Mouse (Mus musculus) G1E (cell line): Measurements from ENCODE around the gene Sfpq. TPM values are rescaled to one million over a fixed set of nuclear protein-coding genes. Genes with fewer than 3 reads are reported as not detected.
"Not testable (repeated sequence)": the region's sequence is repeated elsewhere in the genome, so short reads cannot be mapped to it uniquely, and the experiment has no call there.

ENCODE experiments used
- ATAC-seq: 2 replicates; pipeline ENCODE4 v1.8.0; 2016; ENCODE audit warnings: mild to moderate bottlenecking; ENCODE audit not compliant: insufficient number of reproducible peaks, poor library complexity, low FRiP score, severe bottlenecking; ENCODE audit errors: extremely low read depth
- DNase-seq: peaks from one replicate; pipeline ENCODE4 v3.0.0; 2012; ENCODE audit warnings: low spot score
- H3K27me3 ChIP-seq: 2 replicates; pipeline ENCODE4 v1.6.1; 2012; ENCODE audit warnings: mild to moderate bottlenecking, low read length, inconsistent platforms; ENCODE audit not compliant: insufficient read depth
- H3K36me3 ChIP-seq: replicated peaks from 2 replicates; pipeline ENCODE3; 2012; ENCODE audit warnings: mild to moderate bottlenecking, inconsistent platforms
- H3K4me1 ChIP-seq: 2 replicates; pipeline ENCODE4 v1.6.1; 2012; ENCODE audit warnings: low read depth, low read length, inconsistent platforms, mixed read lengths; ENCODE audit not compliant: insufficient read depth
- H3K4me3 ChIP-seq: 2 replicates; pipeline ENCODE4 v1.5.1; 2012; ENCODE audit warnings: low read depth, mild to moderate bottlenecking, inconsistent platforms, low read length, moderate library complexity, mixed read lengths
- H3K9me3 ChIP-seq: replicated peaks from 2 replicates; pipeline ENCODE4 v1.6.1; 2012; ENCODE audit warnings: inconsistent platforms
- CTCF ChIP-seq: IDR thresholded peaks from 2 replicates; pipeline ENCODE4 v1.5.1; 2012; ENCODE audit warnings: low read depth, low read length, inconsistent platforms, mixed read lengths
- GATA1 ChIP-seq: IDR thresholded peaks from 2 replicates; pipeline ENCODE4 v1.6.1; 2012; ENCODE audit warnings: borderline replicate concordance, low read length, inconsistent platforms, mixed read lengths
- GATA2 ChIP-seq: IDR thresholded peaks from 2 replicates; pipeline ENCODE4 v1.6.1; 2012; ENCODE audit warnings: low read depth, low read length, inconsistent platforms, borderline replicate concordance
- POLR2AphosphoS5 ChIP-seq: IDR thresholded peaks from 2 replicates; pipeline ENCODE4 v1.6.1; 2012; ENCODE audit warnings: low read depth, low read length, inconsistent platforms; ENCODE audit not compliant: insufficient replicate concordance
- TAL1 ChIP-seq: conservative IDR thresholded peaks from 2 replicates; pipeline ENCODE4 v1.6.1; 2012; ENCODE audit warnings: low read depth, low read length, inconsistent platforms, mixed read lengths
- polyA plus RNA-seq: library from polyadenylated mRNA; stranded (reverse); fragments of >175 nt; gene quantifications from 2 replicates; pipeline ENCODE4 v1.2.3, GENCODE M21; 2012
- total RNA-seq, 2 experiments: library from RNA; stranded (forward) in 1 of 2; stranded (reverse) in 1 of 2; fragments of 200-1000 nt in 1 of 2; fragments of >200 nt in 1 of 2; fragmentation: Nextera tagmentation in 1 of 2; gene quantifications; 2 replicates each; pipeline ENCODE4 v1.2.3; 2014 to 2017

Sfpq gene
- total and polyA plus RNA-seq, 3 experiments: 346 to 471 (median 353) TPM

DNA sequence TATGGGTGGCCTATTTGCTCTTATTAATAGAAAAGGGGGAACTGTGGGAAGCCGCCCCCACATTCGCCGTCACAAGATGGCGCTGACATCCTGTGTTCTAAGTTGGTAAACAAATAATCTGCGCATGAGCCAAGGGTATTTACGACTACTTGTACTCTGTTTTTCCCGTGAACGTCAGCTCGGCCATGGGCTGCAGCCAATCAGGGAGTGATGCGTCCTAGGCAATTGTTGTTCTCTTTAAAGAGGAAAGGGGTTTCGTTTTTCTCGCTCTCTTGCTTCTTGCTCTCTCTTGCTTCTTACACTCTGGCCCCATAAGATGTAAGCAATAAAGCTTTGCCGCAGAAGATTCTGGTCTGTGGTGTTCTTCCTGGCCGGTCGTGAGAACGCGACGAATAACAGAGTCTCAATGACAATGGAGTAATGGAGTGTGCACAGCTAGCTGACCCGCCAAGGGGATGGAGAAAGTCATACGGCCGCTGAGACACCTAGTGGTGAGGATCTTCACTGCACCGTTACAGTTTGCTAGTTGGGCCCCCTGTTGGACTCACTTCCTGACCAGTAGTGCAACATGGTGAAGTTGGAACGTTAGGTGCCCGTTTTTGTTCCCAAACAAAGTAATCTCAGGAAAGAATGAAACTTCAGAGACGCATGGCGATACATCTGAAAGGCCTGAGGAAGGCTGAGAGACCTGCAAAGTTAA lies 5.7 kb upstream of the Sfpq start:
- not testable (repeated sequence) for H3K4me1 ChIP-seq, H3K27me3 ChIP-seq, DNase-seq, H3K36me3 ChIP-seq, H3K9me3 ChIP-seq, H3K4me3 ChIP-seq
- peak; percentile 37 for TF ChIP-seq CTCF
- ATAC-seq: peak; percentile 73; the same call in 1 of the 2 replicates

DNA sequence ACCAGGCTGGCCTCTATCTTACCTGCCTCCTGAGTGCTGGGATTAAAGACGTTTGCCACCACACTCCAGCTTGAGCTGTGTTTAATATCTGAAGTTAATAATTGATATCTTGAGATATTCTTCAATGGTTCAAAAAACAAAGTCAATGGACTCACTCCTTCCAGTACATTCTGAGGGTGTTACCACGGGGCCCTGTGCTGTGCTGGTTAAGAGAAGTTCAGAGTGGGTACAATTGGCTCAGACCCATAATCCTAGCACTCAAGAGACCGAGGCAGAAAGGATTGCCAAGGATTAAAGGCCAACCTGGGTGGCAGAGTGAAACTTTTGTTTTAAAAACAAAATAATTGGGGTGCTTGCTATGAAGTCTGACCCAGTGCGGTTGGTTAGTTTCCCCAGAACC lies 4.8 kb upstream of the Sfpq start:
- Histone ChIP-seq H3K36me3 (no peaks in the 10 kb centered on the region), H3K9me3 (no peaks in the 10 kb centered on the region), H3K27me3 (no peaks in the 10 kb centered on the region), H3K4me1 (peaks cover 8% of the 10 kb centered on the region), H3K4me3 (no peak overlapping the region)
- DNase-seq (no peak), ATAC-seq (no peak)
- TF ChIP-seq GATA2 (no peak), POLR2AphosphoS5 (no peak), GATA1 (no peak), TAL1 (no peak), CTCF (no peak)

DNA sequence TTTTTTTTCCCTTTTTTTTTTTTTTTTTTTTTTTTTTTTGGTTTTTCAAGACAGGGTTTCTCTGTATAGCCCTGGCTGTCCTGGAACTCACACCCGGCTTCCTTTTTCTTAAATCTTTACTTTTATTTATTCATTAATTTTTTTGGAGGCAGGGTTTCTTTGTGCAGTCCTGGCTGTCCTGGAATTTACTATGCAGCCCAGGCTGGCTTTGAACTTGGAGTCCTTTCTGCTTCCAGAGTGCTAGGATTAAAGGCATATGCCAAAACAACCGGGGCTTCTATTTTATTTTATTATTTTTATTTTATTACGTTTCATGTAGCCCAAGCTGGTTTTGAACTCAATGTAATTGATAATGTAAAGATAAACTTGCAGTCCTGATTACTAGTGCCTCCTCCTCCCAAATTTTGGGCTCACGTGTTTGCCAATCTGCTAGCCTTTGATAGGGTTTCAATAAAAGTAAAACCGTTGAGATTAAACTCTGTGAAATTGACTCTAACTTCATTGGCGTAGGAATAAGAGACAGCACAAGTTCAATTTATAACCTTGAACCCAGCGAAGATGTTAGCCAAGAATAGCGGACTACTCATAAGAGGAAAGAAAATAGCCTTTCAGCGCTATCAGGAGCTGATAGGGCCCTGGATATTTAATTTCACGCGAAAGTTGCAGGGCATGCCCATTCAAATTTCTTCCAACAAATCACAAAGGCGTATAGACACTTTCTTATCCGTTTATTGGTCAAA lies 543 bp upstream of the Sfpq start:
- DNase-seq (no peak), ATAC-seq (no peak)
- Histone ChIP-seq H3K4me3 (peak overlapping the region; percentile 92), H3K36me3 (peaks cover 37% of the 10 kb centered on the region), H3K9me3 (no peaks in the 10 kb centered on the region), H3K27me3 (no peaks in the 10 kb centered on the region), H3K4me1 (peaks cover 22% of the 10 kb centered on the region)
- TF ChIP-seq CTCF (no peak), POLR2AphosphoS5 (no peak), TAL1 (no peak), GATA1 (no peak), GATA2 (no peak)

DNA sequence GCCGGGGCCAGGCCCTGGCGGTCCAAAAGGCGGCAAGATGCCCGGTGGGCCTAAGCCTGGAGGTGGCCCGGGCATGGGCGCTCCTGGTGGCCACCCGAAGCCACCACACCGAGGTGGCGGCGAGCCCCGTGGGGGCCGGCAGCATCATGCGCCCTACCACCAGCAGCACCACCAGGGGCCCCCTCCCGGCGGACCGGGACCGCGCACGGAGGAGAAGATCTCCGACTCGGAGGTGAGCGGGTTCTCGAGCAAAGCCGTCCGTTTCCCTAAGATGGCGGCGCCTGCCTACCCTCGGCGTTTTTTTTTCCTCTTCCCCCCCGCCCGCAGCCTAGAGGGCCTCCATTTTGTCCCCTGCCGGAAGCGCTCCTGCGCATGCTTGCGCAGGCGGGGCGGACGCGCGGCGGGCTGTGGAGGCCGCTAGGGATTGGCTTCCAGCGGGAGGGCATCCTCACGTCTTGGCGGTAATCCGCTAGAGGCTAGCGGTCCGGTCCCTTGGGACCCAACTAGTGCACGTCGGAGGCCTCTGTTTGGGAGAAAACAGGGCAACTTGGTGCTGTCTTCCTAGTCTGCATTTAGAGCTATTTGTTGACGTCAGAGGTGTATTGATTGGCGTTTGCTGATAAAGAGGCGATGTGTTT lies 984 bp downstream of the Sfpq start:
- Histone ChIP-seq H3K36me3 (peaks cover 52% of the 10 kb centered on the region), H3K27me3 (no peaks in the 10 kb centered on the region), H3K9me3 (no peaks in the 10 kb centered on the region), H3K4me3 (peak overlapping the region; percentile 92), H3K4me1 (peaks cover 36% of the 10 kb centered on the region)
- ATAC-seq (peak; percentile 17; the same call in 1 of the 2 replicates), DNase-seq (peak; percentile 76)
- TF ChIP-seq GATA2 (no peak), TAL1 (no peak), POLR2AphosphoS5 (no peak), CTCF (no peak), GATA1 (no peak)

DNA sequence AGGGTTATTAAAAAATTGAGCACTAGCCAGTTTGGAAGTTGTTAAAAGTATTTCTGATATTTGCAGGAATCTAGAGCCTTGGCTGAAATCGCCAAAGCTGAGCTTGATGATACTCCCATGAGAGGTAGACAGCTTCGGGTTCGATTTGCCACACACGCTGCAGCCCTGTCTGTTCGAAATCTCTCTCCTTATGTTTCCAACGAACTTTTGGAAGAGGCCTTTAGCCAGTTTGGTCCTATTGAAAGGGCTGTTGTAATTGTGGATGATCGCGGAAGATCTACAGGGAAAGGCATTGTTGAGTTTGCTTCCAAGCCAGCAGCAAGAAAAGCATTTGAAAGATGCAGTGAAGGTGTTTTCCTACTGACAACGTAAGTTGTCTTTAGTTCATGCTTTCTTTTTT lies 2.1 kb downstream of the Sfpq start:
- DNase-seq (no peak), ATAC-seq (no peak)

DNA sequence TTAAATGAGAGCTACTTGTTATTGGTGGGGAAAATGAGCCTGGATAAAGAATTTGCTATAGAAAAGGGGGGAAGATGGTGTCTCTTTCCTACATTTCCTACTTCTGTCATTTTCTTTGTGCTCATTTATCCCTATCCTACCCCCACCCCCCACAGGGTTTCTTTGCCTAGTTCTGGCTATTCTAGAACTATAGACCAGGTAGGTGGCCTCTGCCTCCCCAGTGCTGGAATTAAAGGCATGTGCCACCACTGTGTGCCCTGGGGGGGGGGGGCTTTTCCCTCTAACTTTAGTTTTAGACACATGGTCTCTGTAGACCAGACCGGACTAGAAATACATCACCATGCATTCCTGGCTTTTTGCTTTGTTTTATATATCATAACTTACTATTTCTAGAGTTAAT lies 3.1 kb downstream of the Sfpq start:
- H3K9me3 ChIP-seq: no peaks in the 10 kb centered on the region
- ATAC-seq: no peak
- TF ChIP-seq CTCF (no peak), GATA2 (no peak), TAL1 (no peak), GATA1 (no peak), POLR2AphosphoS5 (no peak)
- H3K4me3 ChIP-seq: peak overlapping the region; percentile 92
- no peak for DNase-seq
- peaks cover 71% of the 10 kb centered on the region for H3K36me3 ChIP-seq
- H3K27me3 ChIP-seq: no peaks in the 10 kb centered on the region
- H3K4me1 ChIP-seq: peaks cover 47% of the 10 kb centered on the region

More for the DNA sequence above, 2.1 kb downstream of the Sfpq start:
- H3K9me3 ChIP-seq: no peaks in the 10 kb centered on the region
- H3K36me3 ChIP-seq: peaks cover 63% of the 10 kb centered on the region
- no peak for TF ChIP-seq TAL1
- TF ChIP-seq GATA1: no peak
- TF ChIP-seq CTCF: no peak
- no peak for TF ChIP-seq GATA2
- no peak for TF ChIP-seq POLR2AphosphoS5
- peaks cover 42% of the 10 kb centered on the region for H3K4me1 ChIP-seq
- H3K27me3 ChIP-seq: no peaks in the 10 kb centered on the region
- H3K4me3 ChIP-seq: peak overlapping the region; percentile 92
